Mouse (Mus musculus): ENCODE measurements around the gene 4931429L15Rik. TPM values are rescaled to one million over a fixed set of nuclear protein-coding genes. Genes with fewer than 3 reads are reported as not detected.

Gene 4931429L15Rik
- polyA plus RNA-seq, 1 experiment from 2014 or later, result not detected

DNA sequence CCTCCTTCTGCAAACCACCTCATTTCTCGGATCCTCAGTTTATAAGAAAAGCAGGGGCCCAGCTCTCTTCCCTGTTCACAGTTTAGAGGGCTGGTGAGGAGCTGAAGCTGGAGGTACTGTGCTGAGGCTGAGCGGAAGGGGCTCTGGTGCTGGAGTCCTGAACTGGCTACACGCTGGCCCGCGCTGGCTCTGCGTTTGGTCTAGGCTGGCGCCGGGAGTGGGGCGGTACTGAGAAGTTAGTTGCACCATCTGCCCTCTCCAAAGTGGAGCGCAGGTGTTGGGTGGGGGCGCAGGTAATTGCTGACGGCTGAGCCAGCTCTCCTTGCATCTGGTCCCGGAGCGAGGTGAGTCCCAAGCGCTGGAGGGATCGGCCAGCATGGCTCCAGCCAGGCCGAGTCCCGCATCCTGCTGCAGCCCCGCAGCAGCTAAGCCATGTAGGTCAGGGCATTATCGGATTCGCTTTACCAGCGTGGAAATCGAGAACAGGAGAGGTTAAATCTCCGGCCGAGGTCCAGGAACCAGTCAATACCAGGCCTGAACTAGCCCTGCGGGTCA is 14.8 kb upstream of the 4931429L15Rik start:
- no peak overlapping the region for H3K27ac ChIP-seq (ENCODE audit: low read depth)
- no peaks in the 10 kb centered on the region for H3K9me3 ChIP-seq (ENCODE audit: low read depth, low read length)
- no peak overlapping the region for H3K4me3 ChIP-seq (ENCODE audit: low read depth, low read length)
- no peak for ATAC-seq (ENCODE audit: insufficient read depth)
- no peak overlapping the region for H3K4me2 ChIP-seq
- no peak for TF ChIP-seq CTCF (IDR thresholded peaks at IDR 0.05; ENCODE audit: low read depth)
- WGBS, result 32% methylated on average over 26 of the region's 26 CpGs
- H3K27me3 ChIP-seq (ENCODE audit: insufficient read depth, low read length), result 0 out of 2 replicates have a peak, but pooled peaks cover 3% of the 10 kb centered on the region
- no peak overlapping the region for H3K9ac ChIP-seq
- DNase-seq, result no peak
- no peaks in the 10 kb centered on the region for H3K36me3 ChIP-seq (ENCODE audit: insufficient read depth)
- H3K4me1 ChIP-seq (ENCODE audit: insufficient read depth), result no peaks in the 10 kb centered on the region

DNA sequence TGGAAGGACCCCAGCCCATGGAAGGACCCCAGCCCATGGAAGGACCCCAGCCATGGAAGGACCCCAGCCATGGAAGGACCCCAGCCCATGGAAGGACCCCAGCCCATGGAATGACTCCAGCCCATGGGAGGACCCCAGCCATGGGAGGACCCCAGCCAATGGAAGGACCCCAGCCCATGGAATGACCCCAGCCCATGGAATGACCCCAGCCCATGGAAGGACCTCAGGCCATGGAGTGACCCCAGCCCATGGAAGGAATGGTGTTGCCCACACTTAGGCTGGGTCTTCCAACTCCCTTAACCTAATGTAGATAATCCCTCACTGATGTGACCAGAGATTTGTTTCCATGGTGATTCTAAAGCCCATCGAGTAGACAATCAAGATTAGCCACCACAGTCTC is 11.5 kb upstream of the 4931429L15Rik start:
- H3K9me3 ChIP-seq (ENCODE audit: low read depth, low read length), result no peaks in the 10 kb centered on the region
- H3K4me1 ChIP-seq (ENCODE audit: insufficient read depth), result 0 out of 2 replicates have a peak, but pooled peaks cover 3% of the 10 kb centered on the region
- H3K9ac ChIP-seq, result no peak overlapping the region
- WGBS, result 76% methylated on average over 1 of the region's 1 CpGs
- DNase-seq (no peak), ATAC-seq (ENCODE audit: insufficient read depth) (no peak)
- no peak overlapping the region for H3K4me2 ChIP-seq
- H3K4me3 ChIP-seq (ENCODE audit: low read depth, low read length), result no peak overlapping the region
- no peak overlapping the region for H3K27ac ChIP-seq (ENCODE audit: low read depth)
- no peaks in the 10 kb centered on the region for H3K36me3 ChIP-seq (ENCODE audit: insufficient read depth)
- TF ChIP-seq CTCF (IDR thresholded peaks at IDR 0.05; ENCODE audit: low read depth), result no peak
- H3K27me3 ChIP-seq (ENCODE audit: insufficient read depth, low read length), result 0 out of 2 replicates have a peak, but pooled peaks cover 3% of the 10 kb centered on the region

DNA sequence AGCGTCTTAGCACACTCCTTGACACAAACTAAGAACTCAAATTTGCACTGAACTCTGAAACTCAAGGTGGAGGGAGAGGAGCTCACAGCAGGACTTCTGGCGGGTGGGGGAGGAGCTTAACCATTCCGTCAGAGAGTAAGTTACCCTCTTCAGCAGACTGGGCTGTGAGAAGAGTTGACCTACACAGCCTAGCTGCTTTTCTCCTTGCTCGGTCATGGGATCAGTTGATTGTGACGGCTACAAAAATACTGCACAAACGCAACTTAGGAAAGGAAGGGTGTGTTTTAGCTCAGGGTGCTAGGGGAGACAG is 10.8 kb upstream of the 4931429L15Rik start:
- no peak for ATAC-seq (ENCODE audit: insufficient read depth)
- no peak for TF ChIP-seq CTCF (IDR thresholded peaks at IDR 0.05; ENCODE audit: low read depth)
- Histone ChIP-seq H3K9me3 (ENCODE audit: low read depth, low read length) (no peaks in the 10 kb centered on the region), H3K27ac (ENCODE audit: low read depth) (no peak overlapping the region), H3K36me3 (ENCODE audit: insufficient read depth) (no peaks in the 10 kb centered on the region), H3K4me2 (no peak overlapping the region), H3K9ac (no peak overlapping the region), H3K27me3 (ENCODE audit: insufficient read depth, low read length) (0 out of 2 replicates have a peak, but pooled peaks cover 3% of the 10 kb centered on the region), H3K4me3 (ENCODE audit: low read depth, low read length) (no peak overlapping the region), H3K4me1 (ENCODE audit: insufficient read depth) (0 out of 2 replicates have a peak, but pooled peaks cover 3% of the 10 kb centered on the region)
- 44% methylated on average over 6 of the region's 6 CpGs for WGBS
- DNase-seq, result no peak

DNA sequence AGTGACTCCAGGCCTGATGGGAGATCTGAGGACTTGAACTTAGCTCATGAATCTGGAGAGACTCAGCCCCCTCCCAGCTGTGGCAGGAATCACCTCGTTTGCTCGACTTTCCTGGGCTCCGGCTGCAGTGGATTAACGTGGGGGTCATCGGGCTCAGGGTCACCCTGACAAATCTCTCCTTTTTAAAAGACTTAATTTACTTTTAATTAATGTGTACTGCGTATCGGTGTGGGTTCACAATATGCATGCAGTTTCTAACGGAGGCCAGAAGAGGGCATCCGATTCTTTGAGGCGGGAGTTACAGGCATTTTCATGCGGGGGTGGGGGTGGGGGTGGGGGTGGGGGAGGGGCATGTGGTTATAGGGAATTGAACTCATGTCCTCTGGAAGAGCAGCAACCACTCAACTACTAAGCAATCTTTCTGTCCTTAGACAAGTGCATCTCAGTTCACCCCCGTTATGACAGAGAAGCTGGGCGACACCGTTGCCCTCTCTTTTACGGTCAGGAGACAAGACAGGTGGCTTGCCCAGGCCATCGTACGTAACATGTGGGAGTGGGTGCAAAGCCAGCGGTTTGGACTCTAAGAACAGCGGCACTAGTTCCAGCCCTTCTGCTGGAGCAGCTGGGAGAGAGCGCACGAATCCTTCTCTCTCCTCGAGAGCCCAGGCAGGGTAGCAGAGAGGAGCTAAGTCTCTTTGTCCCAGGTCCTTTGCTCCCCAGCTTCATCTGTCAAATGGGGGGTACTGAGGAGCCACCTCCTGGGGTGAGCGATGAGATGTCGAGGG is 10.2 kb upstream of the 4931429L15Rik start:
- H3K9me3 ChIP-seq (ENCODE audit: low read depth, low read length), result no peaks in the 10 kb centered on the region
- DNase-seq (no peak), ATAC-seq (ENCODE audit: insufficient read depth) (no peak)
- 0 out of 2 replicates have a peak, but pooled peaks cover 3% of the 10 kb centered on the region for H3K27me3 ChIP-seq (ENCODE audit: insufficient read depth, low read length)
- H3K36me3 ChIP-seq (ENCODE audit: insufficient read depth), result no peaks in the 10 kb centered on the region
- no peak overlapping the region for H3K9ac ChIP-seq
- no peak overlapping the region for H3K27ac ChIP-seq (ENCODE audit: low read depth)
- WGBS, result 22% methylated on average over 24 of the region's 24 CpGs
- TF ChIP-seq CTCF (IDR thresholded peaks at IDR 0.05; ENCODE audit: low read depth), result peak; percentile 7; the same call in 1 of the 2 replicates
- H3K4me2 ChIP-seq, result peak overlapping the region; percentile 69
- H3K4me1 ChIP-seq (ENCODE audit: insufficient read depth), result 0 out of 2 replicates have a peak, but pooled peaks cover 3% of the 10 kb centered on the region
- no peak overlapping the region for H3K4me3 ChIP-seq (ENCODE audit: low read depth, low read length)

DNA sequence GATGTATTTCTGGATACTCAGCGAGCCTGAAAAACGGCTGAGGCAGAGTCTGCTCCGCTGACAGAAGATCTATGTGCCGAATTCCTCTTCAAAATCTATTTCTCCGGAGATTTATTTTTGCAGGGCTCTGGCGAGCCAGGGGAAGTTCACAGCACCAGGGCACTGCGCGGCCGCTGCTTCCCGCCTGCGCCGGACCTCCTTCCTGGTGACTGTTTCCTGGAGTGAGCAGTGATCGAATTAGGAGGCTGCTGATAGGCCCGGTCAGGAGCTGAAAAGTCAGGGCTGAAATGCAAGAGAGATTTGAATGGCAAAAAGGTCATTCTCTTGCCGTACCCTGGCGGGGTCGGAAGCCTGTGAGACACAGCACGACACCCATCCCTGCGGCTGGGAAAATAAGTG is 9.5 kb upstream of the 4931429L15Rik start:
- H3K36me3 ChIP-seq (ENCODE audit: insufficient read depth), result no peaks in the 10 kb centered on the region
- peak overlapping the region; percentile 69 for H3K4me2 ChIP-seq
- H3K27me3 ChIP-seq (ENCODE audit: insufficient read depth, low read length), result 0 out of 2 replicates have a peak, but pooled peaks cover 3% of the 10 kb centered on the region
- no peak for TF ChIP-seq CTCF (IDR thresholded peaks at IDR 0.05; ENCODE audit: low read depth)
- peak; percentile 72 for DNase-seq
- H3K9me3 ChIP-seq (ENCODE audit: low read depth, low read length), result no peaks in the 10 kb centered on the region
- H3K4me3 ChIP-seq (ENCODE audit: low read depth, low read length), result peak overlapping the region; percentile 32
- WGBS, result 5% methylated on average over 19 of the region's 19 CpGs
- 0 out of 2 replicates have a peak, but pooled peaks cover 3% of the 10 kb centered on the region for H3K4me1 ChIP-seq (ENCODE audit: insufficient read depth)
- peak overlapping the region; percentile 57 for H3K9ac ChIP-seq
- peak; percentile 78; the same call in 1 of the 2 replicates for ATAC-seq (ENCODE audit: insufficient read depth)
- H3K27ac ChIP-seq (ENCODE audit: low read depth), result peak overlapping the region; percentile 67

DNA sequence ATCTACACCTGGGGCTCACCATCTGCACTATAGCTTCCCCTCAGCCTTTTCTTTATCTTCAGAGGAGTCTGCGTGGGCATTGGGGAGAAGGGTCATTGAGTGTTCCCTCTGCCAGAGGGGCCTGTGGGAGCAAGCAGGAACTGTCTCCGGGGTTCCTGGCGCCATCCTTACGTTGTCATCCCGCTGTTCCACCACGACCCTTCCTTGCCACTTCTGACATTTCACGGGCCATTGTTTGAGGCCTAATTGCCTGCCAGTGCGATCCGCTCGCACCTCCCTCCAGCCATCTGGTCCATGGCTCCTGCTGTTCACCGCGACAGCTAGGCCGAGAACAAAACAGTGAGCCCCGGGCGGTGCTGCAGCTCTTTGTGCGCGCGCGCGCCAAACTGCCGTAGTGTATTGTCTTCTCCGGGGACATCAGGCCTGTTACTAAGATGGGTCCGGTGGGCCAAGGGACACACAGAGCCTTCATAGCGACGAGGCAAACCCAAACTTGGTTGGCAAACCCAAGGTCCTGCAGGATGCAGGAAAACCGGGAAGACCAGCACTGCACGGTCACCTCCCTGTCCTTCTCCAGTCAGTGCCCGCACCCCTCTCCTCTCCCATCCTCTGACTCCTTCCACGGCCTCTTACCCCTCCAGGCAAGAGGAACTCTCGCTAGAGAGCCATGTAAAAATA is 8.9 kb upstream of the 4931429L15Rik start:
- Histone ChIP-seq H3K27ac (ENCODE audit: low read depth) (peak overlapping the region; percentile 67), H3K36me3 (ENCODE audit: insufficient read depth) (no peaks in the 10 kb centered on the region), H3K4me3 (ENCODE audit: low read depth, low read length) (peak overlapping the region; percentile 32), H3K27me3 (ENCODE audit: insufficient read depth, low read length) (no peaks in the 10 kb centered on the region), H3K4me2 (peak overlapping the region; percentile 69), H3K9ac (peak overlapping the region; percentile 57), H3K4me1 (ENCODE audit: insufficient read depth) (0 out of 2 replicates have a peak, but pooled peaks cover 3% of the 10 kb centered on the region), H3K9me3 (ENCODE audit: low read depth, low read length) (no peaks in the 10 kb centered on the region)
- peak; percentile 62; the same call in 1 of the 2 replicates for ATAC-seq (ENCODE audit: insufficient read depth)
- DNase-seq, result peak; percentile 67
- 4% methylated on average over 30 of the region's 30 CpGs for WGBS
- TF ChIP-seq CTCF (IDR thresholded peaks at IDR 0.05; ENCODE audit: low read depth), result no peak
